Mouse (Mus musculus) ES-E14 (cell line): ENCODE measurements around the gene Hadhb. TPM values are rescaled to one million over a fixed set of nuclear protein-coding genes. Genes with fewer than 3 reads are reported as not detected.
A peak's percentile ranks its signal among the peaks of the same experiment; 100 is the strongest.

Source experiments
- DNase-seq: peaks from one replicate; pipeline ENCODE4 v3.0.0-alpha.2; 2013; ENCODE audit warnings: low read depth, low spot score
- H3K27ac ChIP-seq: 2 replicates; pipeline ENCODE4 v1.5.1; 2012; ENCODE audit warnings: low read depth, mild to moderate bottlenecking, low read length, moderate library complexity, mixed read lengths; ENCODE audit not compliant: poor library complexity, insufficient read depth, severe bottlenecking
- H3K36me3 ChIP-seq: 2 replicates; pipeline ENCODE4 v1.6.1; 2012; ENCODE audit warnings: mild to moderate bottlenecking, low read length, moderate library complexity, mixed read lengths; ENCODE audit not compliant: control insufficient read depth, poor library complexity, insufficient read depth, severe bottlenecking
- H3K4me1 ChIP-seq, 2 experiments: fragments of 150-350 bp in 1 of 2; sonication (generic) in 1 of 2; 2 replicates each; pipeline ENCODE4 v1.6.1; 2012; ENCODE audit warnings: low read length in 2 of 2, mild to moderate bottlenecking in 1 of 2, mixed read lengths in 1 of 2; ENCODE audit not compliant: control insufficient read depth in 2 of 2, insufficient read depth in 2 of 2, poor library complexity in 1 of 2
- H3K4me3 ChIP-seq, 2 experiments: fragments of 150-350 bp in 1 of 2; sonication (generic) in 1 of 2; 2 replicates each; pipeline ENCODE4 v1.5.1; 2012; ENCODE audit warnings: low read length in 2 of 2, low read depth in 1 of 2, mild to moderate bottlenecking in 1 of 2, mixed read lengths in 1 of 2; ENCODE audit not compliant: insufficient read depth in 1 of 2, poor library complexity in 1 of 2, severe bottlenecking in 1 of 2
- H3K9ac ChIP-seq: 2 replicates; pipeline ENCODE4 v1.6.1; 2012; ENCODE audit warnings: low read depth, mild to moderate bottlenecking, low read length, mixed read lengths; ENCODE audit not compliant: poor library complexity, insufficient read depth, severe bottlenecking
- H3K9me3 ChIP-seq: fragments of 150-350 bp; sonication (generic); 2 replicates; pipeline ENCODE4 v1.6.1; 2012; ENCODE audit warnings: low read depth, mild to moderate bottlenecking, low read length; ENCODE audit not compliant: control insufficient read depth, insufficient read depth
- CHD2 ChIP-seq: IDR thresholded peaks from 2 replicates; pipeline ENCODE4 v1.6.1; 2014; ENCODE audit warnings: mild to moderate bottlenecking, low read depth, low read length, inconsistent platforms
- HCFC1 ChIP-seq: IDR thresholded peaks from 2 replicates; pipeline ENCODE4 v1.6.1; 2012; ENCODE audit warnings: low read length, inconsistent platforms, borderline replicate concordance; ENCODE audit not compliant: insufficient read depth
- MAFK ChIP-seq: IDR thresholded peaks from 2 replicates; pipeline ENCODE4 v1.6.1; 2014; ENCODE audit warnings: mild to moderate bottlenecking, low read depth, low read length, inconsistent platforms; ENCODE audit not compliant: insufficient read depth
- ZC3H11A ChIP-seq: IDR thresholded peaks from 2 replicates; pipeline ENCODE4 v1.6.1; 2012; ENCODE audit warnings: low read depth, mild to moderate bottlenecking, inconsistent platforms, low read length, borderline replicate concordance
- ZNF384 ChIP-seq: IDR thresholded peaks from 2 replicates; pipeline ENCODE4 v1.6.1; 2012; ENCODE audit warnings: low read depth, low read length, inconsistent platforms
- in situ Hi-C, 2 experiments: fragments of 600-800 bp; cut with MboI; formaldehyde crosslinking; loops; one replicate each; pipeline ENCODE4 v1.15.1; 2025; ENCODE audit warnings: low sequenced_read_pairs in 2 of 2, inconsistent platforms in 1 of 2; ENCODE audit not compliant: unreplicated experiment in 2 of 2
- total RNA-seq: library from RNA; depleted of rRNA; stranded (reverse); fragments of 300-350 nt; gene quantifications from 2 replicates; pipeline ENCODE4 v1.2.3, GENCODE M21; 2012

Hadhb gene
- total RNA-seq, 1 experiment, result 110 TPM

- in situ Hi-C loops, result no loop called here
- peaks cover 17% of the 10 kb centered on the region for H3K36me3 ChIP-seq
These were observed 39.3 kb upstream of the Hadhb start for GRCm38 (mm10) chr5:30115718-30116117.

GRCm38 (mm10) chr5:30118018-30118417 is 37.0 kb upstream of the Hadhb start:
- H3K9ac ChIP-seq, result no peak overlapping the region
- no peak overlapping the region for H3K27ac ChIP-seq
- DNase-seq, result no peak
- no peak overlapping the region for H3K4me3 ChIP-seq
- in situ Hi-C loops, result no loop called here
- peaks cover 0 to 7% of the 10 kb centered on the region in 2 experiments; a peak in 1 of 4 replicates for H3K4me1 ChIP-seq
- no peak for TF ChIP-seq ZC3H11A
- no peak for TF ChIP-seq ZNF384
- no peak for TF ChIP-seq HCFC1
- TF ChIP-seq MAFK, result no peak
- no peak for TF ChIP-seq CHD2
- H3K9me3 ChIP-seq, result no peaks in the 10 kb centered on the region
- peaks cover 31% of the 10 kb centered on the region for H3K36me3 ChIP-seq

More at GRCm38 (mm10) chr5:30115718-30116117, 39.3 kb upstream of the Hadhb start:
- no peak overlapping the region for H3K27ac ChIP-seq
- peaks cover 0 to 10% of the 10 kb centered on the region in 2 experiments; a peak in 1 of 4 replicates for H3K4me1 ChIP-seq
- peak overlapping the region in 1 of 2 experiments; percentile 26; a peak in 1 of 4 replicates for H3K4me3 ChIP-seq
- TF ChIP-seq MAFK (no peak), CHD2 (no peak), ZNF384 (no peak), ZC3H11A (no peak), HCFC1 (no peak)
- H3K9ac ChIP-seq, result no peak overlapping the region
- no peak for DNase-seq
- H3K9me3 ChIP-seq, result no peaks in the 10 kb centered on the region

DNA sequence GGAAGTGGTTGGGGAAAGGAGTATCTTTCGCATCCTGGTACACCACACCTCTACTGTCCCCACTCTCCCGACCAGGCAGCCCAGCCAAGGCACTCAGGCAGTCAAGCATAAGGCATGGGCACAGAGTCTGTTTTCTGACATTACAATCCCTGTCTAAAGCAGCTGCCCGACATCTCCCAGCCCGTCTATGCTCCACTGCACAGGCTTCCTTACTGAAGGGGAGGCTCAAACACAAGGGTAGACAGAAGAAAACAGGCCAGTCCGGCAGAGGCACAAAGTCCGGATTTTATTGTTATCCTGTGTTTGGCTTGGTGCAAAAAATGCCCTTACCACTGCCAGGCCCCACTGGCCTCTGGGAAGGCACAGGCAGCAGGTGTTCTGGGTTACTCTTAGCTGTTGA is 35.9 kb upstream of the Hadhb start:
- no peak overlapping the region for H3K4me3 ChIP-seq
- TF ChIP-seq HCFC1, result no peak
- no peak for TF ChIP-seq ZC3H11A
- TF ChIP-seq CHD2, result no peak
- no peak for TF ChIP-seq ZNF384
- TF ChIP-seq MAFK, result no peak
- H3K9ac ChIP-seq, result no peak overlapping the region
- H3K9me3 ChIP-seq, result no peaks in the 10 kb centered on the region
- no peak for DNase-seq
- in situ Hi-C loops, result no loop called here
- no peak overlapping the region for H3K27ac ChIP-seq
- H3K36me3 ChIP-seq, result peaks cover 35% of the 10 kb centered on the region
- peaks cover 0 to 2% of the 10 kb centered on the region in 2 experiments; a peak in 1 of 4 replicates for H3K4me1 ChIP-seq

- Histone ChIP-seq H3K9me3 (no peaks in the 10 kb centered on the region), H3K36me3 (peaks cover 40% of the 10 kb centered on the region), H3K4me1 (peaks cover 0 to 2% of the 10 kb centered on the region in 2 experiments; a peak in 1 of 4 replicates), H3K4me3 (no peak overlapping the region), H3K9ac (no peak overlapping the region), H3K27ac (no peak overlapping the region)
- in situ Hi-C loops, result no loop called here
- DNase-seq, result no peak
- TF ChIP-seq CHD2 (no peak), ZC3H11A (no peak), ZNF384 (no peak), MAFK (no peak), HCFC1 (no peak)
These were observed 34.9 kb upstream of the Hadhb start for GRCm38 (mm10) chr5:30120106-30120505.

DNA sequence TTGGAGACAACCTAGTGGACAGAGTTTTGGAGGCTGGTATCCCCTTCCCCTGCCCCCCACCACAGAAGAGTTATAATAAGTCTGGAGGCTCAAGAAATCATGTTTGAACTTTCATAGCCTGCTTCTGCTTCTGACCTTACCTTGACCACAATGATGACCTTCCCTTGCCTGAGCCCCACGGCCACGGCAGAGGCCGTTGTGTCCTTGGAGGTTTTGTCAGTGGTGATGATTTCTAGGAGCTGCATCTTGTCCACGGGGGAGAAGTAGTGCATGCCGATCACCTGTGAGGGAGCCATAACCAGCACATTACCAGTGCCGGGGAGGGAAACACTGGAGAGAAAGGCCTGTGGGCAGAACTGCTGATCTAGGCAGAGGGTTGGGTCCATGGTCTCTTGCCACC is 32.6 kb upstream of the Hadhb start:
- no peak for DNase-seq
- H3K36me3 ChIP-seq, result peaks cover 47% of the 10 kb centered on the region
- TF ChIP-seq MAFK (no peak), CHD2 (no peak)

More for the DNA sequence above, 32.6 kb upstream of the Hadhb start:
- H3K4me3 ChIP-seq, result no peak overlapping the region
- H3K9ac ChIP-seq, result no peak overlapping the region
- no peaks in the 10 kb centered on the region for H3K9me3 ChIP-seq
- H3K4me1 ChIP-seq, result peaks cover 0 to 2% of the 10 kb centered on the region in 2 experiments; a peak in 1 of 4 replicates
- in situ Hi-C loops, result no loop called here
- no peak overlapping the region for H3K27ac ChIP-seq
